Mouse (Mus musculus): ENCODE results near the gene RPS10-NUDT3. TPM values are rescaled to one million over a fixed set of nuclear protein-coding genes. Genes with fewer than 3 reads are reported as not detected.

The RPS10-NUDT3 gene
- polyA plus RNA-seq, 1 experiment from 2014 or later: not detected

GRCm38 (mm10) chr17:27671720-27672119, 36.7 kb upstream of the RPS10-NUDT3 start:
- Histone ChIP-seq H3K4me3 (replicated peaks; ENCODE audit: low read depth, low read length) (no peak overlapping the region), H3K4me1 (replicated peaks; ENCODE audit: insufficient read depth, low read length) (no peaks in the 10 kb centered on the region), H3K9me3 (replicated peaks; ENCODE audit: low read length) (no peaks in the 10 kb centered on the region), H3K27ac (no peak overlapping the region), H3K36me3 (ENCODE audit: insufficient read depth, low read length) (no peaks in the 10 kb centered on the region), H3K27me3 (ENCODE audit: insufficient read depth, low read length) (no peaks in the 10 kb centered on the region), H3K4me2 (ENCODE audit: low read length) (no peak overlapping the region), H3K9ac (ENCODE audit: low read depth, low read length) (no peak overlapping the region)
- ATAC-seq (replicated peaks; ENCODE audit: low FRiP score, low read depth) (no peak), DNase-seq (ENCODE audit: low spot score) (no peak)
- 80% methylated on average over 6 of the region's 6 CpGs for WGBS
- no peak for TF ChIP-seq CTCF (IDR thresholded peaks at IDR 0.05; ENCODE audit: low read depth)

- H3K9me3 ChIP-seq (replicated peaks; ENCODE audit: low read length): no peaks in the 10 kb centered on the region
- ATAC-seq (replicated peaks; ENCODE audit: low FRiP score, low read depth): no peak
- peaks cover 21% of the 10 kb centered on the region; the same call in 1 of the 2 replicates for H3K27me3 ChIP-seq (ENCODE audit: insufficient read depth, low read length)
- H3K4me2 ChIP-seq (ENCODE audit: low read length): no peak overlapping the region
- no peak overlapping the region for H3K27ac ChIP-seq
- TF ChIP-seq CTCF (IDR thresholded peaks at IDR 0.05; ENCODE audit: low read depth): no peak
- H3K4me3 ChIP-seq (replicated peaks; ENCODE audit: low read depth, low read length): no peak overlapping the region
- H3K4me1 ChIP-seq (replicated peaks; ENCODE audit: insufficient read depth, low read length): 0 out of 2 replicates have a peak, but pooled peaks cover 2% of the 10 kb centered on the region
- H3K9ac ChIP-seq (ENCODE audit: low read depth, low read length): no peak overlapping the region
- H3K36me3 ChIP-seq (ENCODE audit: insufficient read depth, low read length): no peaks in the 10 kb centered on the region
- no peak for DNase-seq (ENCODE audit: low spot score)
- WGBS: 48% methylated on average over 7 of the region's 7 CpGs
These were observed 23.7 kb upstream of the RPS10-NUDT3 start for GRCm38 (mm10) chr17:27658767-27659166.

- 68% methylated on average over 8 of the region's 8 CpGs for WGBS
- H3K27me3 ChIP-seq (ENCODE audit: insufficient read depth, low read length): peaks cover 21% of the 10 kb centered on the region; the same call in 1 of the 2 replicates
- TF ChIP-seq CTCF (IDR thresholded peaks at IDR 0.05; ENCODE audit: low read depth): no peak
- no peak overlapping the region for H3K4me3 ChIP-seq (replicated peaks; ENCODE audit: low read depth, low read length)
- ATAC-seq (replicated peaks; ENCODE audit: low FRiP score, low read depth): no peak
- H3K9me3 ChIP-seq (replicated peaks; ENCODE audit: low read length): no peaks in the 10 kb centered on the region
- H3K4me1 ChIP-seq (replicated peaks; ENCODE audit: insufficient read depth, low read length): 0 out of 2 replicates have a peak, but pooled peaks cover 2% of the 10 kb centered on the region
- no peak for DNase-seq (ENCODE audit: low spot score)
- H3K9ac ChIP-seq (ENCODE audit: low read depth, low read length): no peak overlapping the region
- H3K27ac ChIP-seq: no peak overlapping the region
- no peaks in the 10 kb centered on the region for H3K36me3 ChIP-seq (ENCODE audit: insufficient read depth, low read length)
- no peak overlapping the region for H3K4me2 ChIP-seq (ENCODE audit: low read length)
These were observed 22.1 kb upstream of the RPS10-NUDT3 start for GRCm38 (mm10) chr17:27657123-27657522.

- Histone ChIP-seq H3K4me2 (ENCODE audit: low read length) (no peak overlapping the region), H3K36me3 (ENCODE audit: insufficient read depth, low read length) (no peaks in the 10 kb centered on the region), H3K4me3 (replicated peaks; ENCODE audit: low read depth, low read length) (no peak overlapping the region), H3K27ac (no peak overlapping the region), H3K4me1 (replicated peaks; ENCODE audit: insufficient read depth, low read length) (0 out of 2 replicates have a peak, but pooled peaks cover 2% of the 10 kb centered on the region), H3K9ac (ENCODE audit: low read depth, low read length) (no peak overlapping the region), H3K9me3 (replicated peaks; ENCODE audit: low read length) (no peaks in the 10 kb centered on the region), H3K27me3 (ENCODE audit: insufficient read depth, low read length) (peaks cover 21% of the 10 kb centered on the region; the same call in 1 of the 2 replicates)
- TF ChIP-seq CTCF (IDR thresholded peaks at IDR 0.05; ENCODE audit: low read depth): no peak
- 15% methylated on average over 5 of the region's 5 CpGs for WGBS
- ATAC-seq (replicated peaks; ENCODE audit: low FRiP score, low read depth) (no peak), DNase-seq (ENCODE audit: low spot score) (no peak)
These were observed 21.4 kb upstream of the RPS10-NUDT3 start for GRCm38 (mm10) chr17:27656414-27656813.

- Histone ChIP-seq H3K4me2 (ENCODE audit: low read length) (peak overlapping the region; percentile 70), H3K4me1 (replicated peaks; ENCODE audit: insufficient read depth, low read length) (0 out of 2 replicates have a peak, but pooled peaks cover 2% of the 10 kb centered on the region), H3K36me3 (ENCODE audit: insufficient read depth, low read length) (no peaks in the 10 kb centered on the region), H3K27ac (no peak overlapping the region), H3K9ac (ENCODE audit: low read depth, low read length) (no peak overlapping the region), H3K4me3 (replicated peaks; ENCODE audit: low read depth, low read length) (peak overlapping the region; percentile 45), H3K27me3 (ENCODE audit: insufficient read depth, low read length) (peaks cover 21% of the 10 kb centered on the region; the same call in 1 of the 2 replicates), H3K9me3 (replicated peaks; ENCODE audit: low read length) (no peaks in the 10 kb centered on the region)
- 3% methylated on average over 14 of the region's 14 CpGs for WGBS
- TF ChIP-seq CTCF (IDR thresholded peaks at IDR 0.05; ENCODE audit: low read depth): no peak
- no peak for DNase-seq (ENCODE audit: low spot score)
- ATAC-seq (replicated peaks; ENCODE audit: low FRiP score, low read depth): no peak
These were observed 21.0 kb upstream of the RPS10-NUDT3 start for GRCm38 (mm10) chr17:27656011-27656399.

GRCm38 (mm10) chr17:27655089-27656010, 20.3 kb upstream of the RPS10-NUDT3 start, which contains the start of gene Pacsin1:
Pacsin1 (plus strand) TSS chr17:27655509.
- no peaks in the 10 kb centered on the region for H3K9me3 ChIP-seq (replicated peaks; ENCODE audit: low read length)
- no peak within 1 kb of the TSS for H3K9ac ChIP-seq (ENCODE audit: low read depth, low read length)
- 2% methylated on average over 56 of the region's 65 CpGs for WGBS
- no peak for TF ChIP-seq CTCF (IDR thresholded peaks at IDR 0.05; ENCODE audit: low read depth)
- H3K36me3 ChIP-seq (ENCODE audit: insufficient read depth, low read length): no peaks in the 10 kb centered on the region
- H3K4me3 ChIP-seq (replicated peaks; ENCODE audit: low read depth, low read length): peak within 1 kb of the TSS; percentile 45
- peaks cover 21% of the 10 kb centered on the region; the same call in 1 of the 2 replicates for H3K27me3 ChIP-seq (ENCODE audit: insufficient read depth, low read length)
- DNase-seq (ENCODE audit: low spot score): no peak
- peak; percentile 34; the same call in 1 of the 2 replicates for ATAC-seq (replicated peaks; ENCODE audit: low FRiP score, low read depth)
- no peak within 1 kb of the TSS for H3K27ac ChIP-seq
- peak within 1 kb of the TSS; percentile 70 for H3K4me2 ChIP-seq (ENCODE audit: low read length)
- 0 out of 2 replicates have a peak, but pooled peaks cover 2% of the 10 kb centered on the region for H3K4me1 ChIP-seq (replicated peaks; ENCODE audit: insufficient read depth, low read length)
